Mouse (Mus musculus) lung, adult 2 months (tissue): ENCODE measurements around the gene Cdc5l. TPM values are rescaled to one million over a fixed set of nuclear protein-coding genes. Genes with fewer than 3 reads are reported as not detected.

Source experiments
- DNase-seq: peaks from one replicate; pipeline ENCODE4 v3.0.0; 2022
- H3K4me1 ChIP-seq: fragments of 200-500 bp; 2 replicates; pipeline ENCODE4 v1.6.1; 2011; ENCODE audit warnings: low read length; ENCODE audit not compliant: control insufficient read depth, insufficient read depth
- H3K4me3 ChIP-seq: fragments of 200-500 bp; replicated peaks from 2 replicates; pipeline ENCODE3; 2011; ENCODE audit warnings: low read depth, mild to moderate bottlenecking, control low read depth, low read length; ENCODE audit errors: extremely low read depth
- CTCF ChIP-seq: fragments of 200-500 bp; IDR thresholded peaks from 2 replicates; pipeline ENCODE4 v1.5.1; 2011; ENCODE audit warnings: mild to moderate bottlenecking, low read length, control low read depth; ENCODE audit not compliant: insufficient read depth
- POLR2A ChIP-seq: fragments of 200-500 bp; IDR thresholded peaks from 2 replicates; pipeline ENCODE4 v1.6.1; 2011; ENCODE audit warnings: low read depth, mild to moderate bottlenecking, control low read depth, low read length, borderline replicate concordance; ENCODE audit errors: extremely low read depth
- WGBS: fragments of 180-500 bp; shearing (Covaris S2); methylation state at CpG from one replicate; pipeline ENCODE4 v1.1.7; 2018; 5-methylcytosine and 5-hydroxymethylcytosine counted together
- polyA plus RNA-seq: library from polyadenylated mRNA; depleted of rRNA; stranded (reverse); fragments of >200 nt; gene quantifications from 2 replicates; pipeline ENCODE4 v1.2.3, GENCODE M21; 2012

Gene Cdc5l
- polyA plus RNA-seq, 1 experiment = 7.9 TPM

GRCm38 (mm10) chr17:45402601-45403000 is 30.9 kb downstream of the Cdc5l start:
- Histone ChIP-seq H3K4me1 (peaks cover 3% of the 10 kb centered on the region), H3K4me3 (no peak overlapping the region)
- no peak for DNase-seq
- 55% methylated on average over 3 of the region's 3 CpGs for whole genome bisulfite sequencing
- TF ChIP-seq POLR2A (no peak), CTCF (no peak)

GRCm38 (mm10) chr17:45402126-45402525 is 31.4 kb downstream of the Cdc5l start:
- WGBS = 66% methylated on average over 1 of the region's 1 CpGs
- DNase-seq = no peak
- Histone ChIP-seq H3K4me3 (no peak overlapping the region), H3K4me1 (peaks cover 3% of the 10 kb centered on the region)
- TF ChIP-seq POLR2A (no peak), CTCF (no peak)

- TF ChIP-seq CTCF (no peak), POLR2A (no peak)
- H3K4me1 ChIP-seq = peaks cover 3% of the 10 kb centered on the region
- WGBS = 83% methylated on average over 5 of the region's 5 CpGs
- no peak for DNase-seq
- no peak overlapping the region for H3K4me3 ChIP-seq
These were observed 32.2 kb downstream of the Cdc5l start for GRCm38 (mm10) chr17:45401126-45401905.

GRCm38 (mm10) chr17:45398021-45398420 is 35.5 kb downstream of the Cdc5l start:
- WGBS = 88% methylated on average over 2 of the region's 2 CpGs
- TF ChIP-seq POLR2A = no peak
- H3K4me1 ChIP-seq = peaks cover 3% of the 10 kb centered on the region
- no peak for DNase-seq
- H3K4me3 ChIP-seq = no peak overlapping the region

GRCm38 (mm10) chr17:45397541-45397940 is 36.0 kb downstream of the Cdc5l start:
- peaks cover 3% of the 10 kb centered on the region for H3K4me1 ChIP-seq

GRCm38 (mm10) chr17:45394612-45395011 is 38.9 kb downstream of the Cdc5l start:
- TF ChIP-seq CTCF (no peak), POLR2A (no peak)
- no peak for DNase-seq
- no peaks in the 10 kb centered on the region for H3K4me1 ChIP-seq
- no peak overlapping the region for H3K4me3 ChIP-seq
- 57% methylated on average over 9 of the region's 9 CpGs for WGBS

More at GRCm38 (mm10) chr17:45397541-45397940, 36.0 kb downstream of the Cdc5l start:
- 79% methylated on average over 3 of the region's 3 CpGs for WGBS
- no peak for DNase-seq
- no peak overlapping the region for H3K4me3 ChIP-seq
- TF ChIP-seq CTCF (no peak), POLR2A (no peak)

GRCm38 (mm10) chr17:45393765-45394164 is 39.8 kb downstream of the Cdc5l start:
- TF ChIP-seq POLR2A = no peak
- no peak for TF ChIP-seq CTCF
- 77% methylated on average over 3 of the region's 3 CpGs for WGBS
- H3K4me1 ChIP-seq = no peaks in the 10 kb centered on the region
- DNase-seq = no peak
- H3K4me3 ChIP-seq = no peak overlapping the region

- H3K4me3 ChIP-seq = no peak overlapping the region
- no peak for DNase-seq
- 91% methylated on average over 5 of the region's 5 CpGs for WGBS
- no peaks in the 10 kb centered on the region for H3K4me1 ChIP-seq
- TF ChIP-seq CTCF (no peak), POLR2A (no peak)
These were observed 43.6 kb downstream of the Cdc5l start for GRCm38 (mm10) chr17:45389896-45390295.

- DNase-seq = no peak
These were observed 46.6 kb downstream of the Cdc5l start for GRCm38 (mm10) chr17:45386986-45387385.

GRCm38 (mm10) chr17:45383305-45383704 is 50.2 kb downstream of the Cdc5l start:
- Histone ChIP-seq H3K4me1 (no peaks in the 10 kb centered on the region), H3K4me3 (no peak overlapping the region)
- WGBS = 72% methylated on average over 3 of the region's 3 CpGs
- DNase-seq = no peak
- no peak for TF ChIP-seq POLR2A
- no peak for TF ChIP-seq CTCF

More at GRCm38 (mm10) chr17:45386986-45387385, 46.6 kb downstream of the Cdc5l start:
- TF ChIP-seq POLR2A (no peak), CTCF (no peak)
- WGBS = 77% methylated on average over 7 of the region's 7 CpGs
- Histone ChIP-seq H3K4me3 (no peak overlapping the region), H3K4me1 (no peaks in the 10 kb centered on the region)

GRCm38 (mm10) chr17:45379271-45379784 is 54.2 kb downstream of the Cdc5l start:
- DNase-seq = no peak
- 82% methylated on average over 9 of the region's 9 CpGs for WGBS
- Histone ChIP-seq H3K4me1 (no peaks in the 10 kb centered on the region), H3K4me3 (no peak overlapping the region)
- no peak for TF ChIP-seq POLR2A
- TF ChIP-seq CTCF = no peak
